Mouse (Mus musculus) layer of hippocampus, adult 2 months (tissue): ENCODE results near the gene M1ap. TPM values are rescaled to one million over a fixed set of nuclear protein-coding genes. Genes with fewer than 3 reads are reported as not detected.

ENCODE experiments used
- DNase-seq, 2 experiments: peaks; one replicate each; pipeline ENCODE4 v3.0.0; 2022; ENCODE audit warnings: low spot score in 2 of 2
- H3K27ac ChIP-seq: fragments of 200-600 bp; 2 replicates; pipeline ENCODE4 v1.8.1; 2022
- H3K4me3 ChIP-seq: fragments of 200-600 bp; 2 replicates; pipeline ENCODE4 v1.8.1; 2022; ENCODE audit warnings: mild to moderate bottlenecking
- CTCF ChIP-seq: fragments of 200-600 bp; conservative IDR thresholded peaks from 2 replicates; pipeline ENCODE4 v1.8.1; 2022; ENCODE audit warnings: antibody characterized with exemption, mild to moderate bottlenecking, moderate library complexity
- total RNA-seq, 2 experiments: library from RNA; stranded (reverse); gene quantifications; 2 replicates each; pipeline ENCODE4 v1.2.3; 2021

The M1ap gene
- total RNA-seq, 2 experiments from 2014 or later, result not detected

- Histone ChIP-seq H3K4me3 (no peak overlapping the region), H3K27ac (peak overlapping the region; percentile 72; the same call in 1 of the 2 replicates)
- peak; percentile 86 for TF ChIP-seq CTCF
- peak; percentile 23 to 65 for DNase-seq
These were observed 28.9 kb upstream of the M1ap start for GRCm38 (mm10) chr6:82917778-82918129.

GRCm38 (mm10) chr6:82918371-82918770, 28.3 kb upstream of the M1ap start:
- Histone ChIP-seq H3K4me3 (no peak overlapping the region), H3K27ac (0 out of 2 replicates have a peak overlapping the region, but pooled peaks have one; percentile 72)

GRCm38 (mm10) chr6:82919520-82919919, 27.2 kb upstream of the M1ap start:
- DNase-seq, result no peak
- Histone ChIP-seq H3K27ac (no peak overlapping the region), H3K4me3 (no peak overlapping the region)
- peak; percentile 32 for TF ChIP-seq CTCF

More at GRCm38 (mm10) chr6:82918371-82918770, 28.3 kb upstream of the M1ap start:
- no peak for TF ChIP-seq CTCF
- no peak for DNase-seq

- H3K27ac ChIP-seq, result no peak overlapping the region
- TF ChIP-seq CTCF, result no peak
- no peak for DNase-seq
- H3K4me3 ChIP-seq, result no peak overlapping the region
These were observed 25.1 kb upstream of the M1ap start for GRCm38 (mm10) chr6:82921426-82922224.

GRCm38 (mm10) chr6:82925005-82925404, 21.7 kb upstream of the M1ap start:
- peak; percentile 52 for TF ChIP-seq CTCF
- no peak overlapping the region for H3K4me3 ChIP-seq
- no peak overlapping the region for H3K27ac ChIP-seq
- DNase-seq, result no peak

- Histone ChIP-seq H3K27ac (no peak overlapping the region), H3K4me3 (no peak overlapping the region)
- DNase-seq, result no peak
- TF ChIP-seq CTCF, result no peak
These were observed 20.6 kb upstream of the M1ap start for GRCm38 (mm10) chr6:82926106-82926505.

GRCm38 (mm10) chr6:82926528-82926927, 20.2 kb upstream of the M1ap start:
- DNase-seq, result no peak
- Histone ChIP-seq H3K27ac (no peak overlapping the region), H3K4me3 (no peak overlapping the region)
- no peak for TF ChIP-seq CTCF

- no peak for TF ChIP-seq CTCF
- H3K4me3 ChIP-seq, result no peak overlapping the region
- no peak overlapping the region for H3K27ac ChIP-seq
- DNase-seq, result no peak
These were observed 19.1 kb upstream of the M1ap start for GRCm38 (mm10) chr6:82927617-82928016.

- no peak for DNase-seq
- no peak for TF ChIP-seq CTCF
- H3K4me3 ChIP-seq, result no peak overlapping the region
- no peak overlapping the region for H3K27ac ChIP-seq
These were observed 12.0 kb upstream of the M1ap start for GRCm38 (mm10) chr6:82934616-82935230.

- no peak; the same call in 1 of the 2 replicates for TF ChIP-seq CTCF
- peak; percentile 74 to 88 for DNase-seq
- Histone ChIP-seq H3K27ac (peak within 1 kb of the TSS; percentile 86), H3K4me3 (peak within 1 kb of the TSS; percentile 70)
These were observed 7.4 kb upstream of the M1ap start, which contains the start of gene Sema4f for GRCm38 (mm10) chr6:82939167-82939912. Sema4f (minus strand) TSS chr6:82939769.

GRCm38 (mm10) chr6:82940765-82941164, 5.9 kb upstream of the M1ap start:
- Histone ChIP-seq H3K27ac (no peak overlapping the region), H3K4me3 (no peak overlapping the region)
- no peak for TF ChIP-seq CTCF
- no peak for DNase-seq

- TF ChIP-seq CTCF, result peak; percentile 65
- Histone ChIP-seq H3K27ac (no peak overlapping the region), H3K4me3 (no peak overlapping the region)
- no peak for DNase-seq
These were observed 952 bp upstream of the M1ap start for GRCm38 (mm10) chr6:82945750-82946149.
